Mouse (Mus musculus): Measurements from ENCODE around the gene Hagh. TPM values are rescaled to one million over a fixed set of nuclear protein-coding genes. Genes with fewer than 3 reads are reported as not detected.

Gene Hagh
- polyA plus RNA-seq, 1 experiment: 636 TPM

- peak overlapping the region; percentile 87 for H3K4me3 ChIP-seq (ENCODE audit: insufficient read depth, low read depth, low read length)
- H3K27me3 ChIP-seq (replicated peaks; ENCODE audit: control insufficient read depth, insufficient read depth, low read length): no peaks in the 10 kb centered on the region
- H3K27ac ChIP-seq (ENCODE audit: insufficient read depth, low read depth, low read length): peak overlapping the region; percentile 79
- 2% methylated on average over 23 of the region's 23 CpGs for WGBS
- peaks cover 9% of the 10 kb centered on the region; the same call in 1 of the 2 replicates for H3K4me1 ChIP-seq (ENCODE audit: control insufficient read depth, insufficient read depth, low read length)
- TF ChIP-seq POLR2A (IDR thresholded peaks at IDR 0.05; ENCODE audit: low read depth, low read length) (no peak), CTCF (conservative IDR thresholded peaks at IDR 0.05; ENCODE audit: insufficient read depth, insufficient read length, low read depth, low read length) (no peak)
- no peak for DNase-seq
- H3K36me3 ChIP-seq (ENCODE audit: control insufficient read depth, insufficient read depth, low read length): no peaks in the 10 kb centered on the region; the same call in none of the 2 replicates
Measured at GRCm38 (mm10) chr17:24895571-24896240, 55.8 kb downstream of the Hagh start.

DNA sequence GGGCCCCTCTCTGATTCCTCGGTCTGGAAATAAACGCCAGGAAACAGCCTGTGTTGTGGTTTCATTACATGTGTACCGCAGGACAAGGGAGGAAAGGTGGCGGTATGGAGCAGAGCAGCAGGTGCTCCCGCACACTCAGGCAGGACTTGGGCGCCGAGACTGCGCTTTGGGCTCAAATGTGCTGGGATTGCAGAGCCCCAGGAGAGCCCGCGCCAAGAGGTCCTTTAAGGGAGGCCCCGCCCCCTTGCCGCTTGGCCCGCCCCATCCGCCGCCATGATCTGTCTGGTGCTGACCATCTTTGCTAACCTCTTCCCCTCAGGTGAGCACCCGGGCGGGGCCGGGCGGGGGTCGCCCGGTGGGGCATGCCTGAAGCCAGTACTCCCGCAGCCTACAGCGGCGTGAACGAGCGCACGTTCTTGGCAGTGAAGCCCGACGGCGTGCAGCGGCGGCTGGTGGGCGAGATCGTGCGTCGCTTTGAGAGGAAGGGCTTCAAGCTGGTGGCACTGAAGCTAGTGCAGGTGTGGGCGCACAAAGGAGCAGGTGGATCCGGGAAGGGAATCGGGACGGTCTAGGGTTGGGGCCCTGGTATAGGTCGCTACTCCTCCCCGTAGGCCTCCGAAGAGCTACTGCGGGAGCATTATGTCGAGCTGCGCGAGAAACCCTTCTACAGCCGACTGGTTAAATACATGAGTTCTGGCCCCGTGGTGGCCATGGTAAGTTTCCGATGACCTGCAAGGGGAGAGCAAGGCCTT lies 56.5 kb downstream of the Hagh start, which contains the start of gene Nme3:
Nme3 (plus strand) TSS at position 260 of the 752 bp plus-strand sequence.
- no peaks in the 10 kb centered on the region for H3K27me3 ChIP-seq (replicated peaks; ENCODE audit: control insufficient read depth, insufficient read depth, low read length)
- 0 out of 2 replicates have a peak, but pooled peaks have one; percentile 21 for TF ChIP-seq CTCF (conservative IDR thresholded peaks at IDR 0.05; ENCODE audit: insufficient read depth, insufficient read length, low read depth, low read length)
- peak; percentile 27 for TF ChIP-seq POLR2A (IDR thresholded peaks at IDR 0.05; ENCODE audit: low read depth, low read length)
- WGBS: 1% methylated on average over 47 of the region's 50 CpGs
- peak; percentile 91 for DNase-seq
- peaks cover 2% of the 10 kb centered on the region; the same call in 1 of the 2 replicates for H3K36me3 ChIP-seq (ENCODE audit: control insufficient read depth, insufficient read depth, low read length)
- peak within 1 kb of the TSS; percentile 87 for H3K4me3 ChIP-seq (ENCODE audit: insufficient read depth, low read depth, low read length)
- peaks cover 9% of the 10 kb centered on the region; the same call in 1 of the 2 replicates for H3K4me1 ChIP-seq (ENCODE audit: control insufficient read depth, insufficient read depth, low read length)
- H3K27ac ChIP-seq (ENCODE audit: insufficient read depth, low read depth, low read length): peak within 1 kb of the TSS; percentile 79

GRCm38 (mm10) chr17:24896993-24897269 lies 57.0 kb downstream of the Hagh start:
- Histone ChIP-seq H3K27ac (ENCODE audit: insufficient read depth, low read depth, low read length) (peak overlapping the region; percentile 30), H3K36me3 (ENCODE audit: control insufficient read depth, insufficient read depth, low read length) (0 out of 2 replicates have a peak, but pooled peaks cover 2% of the 10 kb centered on the region), H3K4me1 (ENCODE audit: control insufficient read depth, insufficient read depth, low read length) (peaks cover 9% of the 10 kb centered on the region; the same call in 1 of the 2 replicates), H3K4me3 (ENCODE audit: insufficient read depth, low read depth, low read length) (peak overlapping the region; percentile 87), H3K27me3 (replicated peaks; ENCODE audit: control insufficient read depth, insufficient read depth, low read length) (no peaks in the 10 kb centered on the region)
- DNase-seq: no peak
- no peak for TF ChIP-seq CTCF (conservative IDR thresholded peaks at IDR 0.05; ENCODE audit: insufficient read depth, insufficient read length, low read depth, low read length)
- no peak for TF ChIP-seq POLR2A (IDR thresholded peaks at IDR 0.05; ENCODE audit: low read depth, low read length)
- WGBS: 17% methylated on average over 11 of the region's 11 CpGs

- DNase-seq: no peak
- no peak for TF ChIP-seq CTCF (conservative IDR thresholded peaks at IDR 0.05; ENCODE audit: insufficient read depth, insufficient read length, low read depth, low read length)
- no peak for TF ChIP-seq POLR2A (IDR thresholded peaks at IDR 0.05; ENCODE audit: low read depth, low read length)
- no peak overlapping the region for H3K27ac ChIP-seq (ENCODE audit: insufficient read depth, low read depth, low read length)
- H3K4me3 ChIP-seq (ENCODE audit: insufficient read depth, low read depth, low read length): no peak overlapping the region
- H3K4me1 ChIP-seq (ENCODE audit: control insufficient read depth, insufficient read depth, low read length): peaks cover 9% of the 10 kb centered on the region; the same call in 1 of the 2 replicates
- no peaks in the 10 kb centered on the region for H3K27me3 ChIP-seq (replicated peaks; ENCODE audit: control insufficient read depth, insufficient read depth, low read length)
- H3K36me3 ChIP-seq (ENCODE audit: control insufficient read depth, insufficient read depth, low read length): peaks cover 2% of the 10 kb centered on the region; the same call in 1 of the 2 replicates
- WGBS: 77% methylated on average over 4 of the region's 4 CpGs
Measured at GRCm38 (mm10) chr17:24897600-24897999, 57.7 kb downstream of the Hagh start.

DNA sequence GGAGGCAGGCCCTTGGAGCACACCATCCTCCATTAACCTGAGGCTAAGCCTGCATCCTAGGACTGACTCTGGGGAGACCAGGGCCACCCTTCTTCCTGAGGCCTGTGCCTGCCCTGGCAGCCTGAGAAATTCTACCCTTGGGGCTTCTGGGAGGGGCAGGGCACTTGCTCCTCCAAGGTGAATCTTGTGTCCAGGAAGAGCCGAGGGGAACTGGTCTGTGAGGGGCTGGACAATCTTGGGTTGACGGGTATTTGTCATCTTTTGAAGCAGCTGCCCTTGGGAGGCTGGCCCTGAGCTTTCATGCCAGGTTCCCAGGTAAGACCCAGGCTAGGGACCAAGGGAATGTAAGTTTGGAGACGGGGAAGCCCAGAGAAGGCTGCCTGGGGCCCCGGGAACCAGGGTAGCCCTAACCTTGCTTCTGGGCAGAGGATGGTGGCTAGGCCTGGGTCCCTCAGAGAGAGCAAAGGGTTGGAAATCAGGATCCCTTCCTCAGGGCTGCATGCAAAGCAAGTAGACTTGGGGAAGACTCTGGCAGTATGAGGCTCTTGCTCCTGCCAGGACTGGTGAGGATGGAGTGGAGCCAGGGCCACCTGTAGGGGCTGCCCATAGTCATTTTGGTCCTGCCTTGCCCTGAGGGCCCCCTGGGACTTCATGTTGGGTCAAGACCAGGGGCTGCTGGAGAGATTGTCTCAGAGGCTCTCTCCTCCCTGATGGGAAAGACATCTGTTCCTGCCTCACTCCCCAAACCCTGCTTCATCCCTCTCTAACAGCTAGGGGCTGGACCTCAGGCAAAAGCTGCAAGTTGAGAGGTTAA lies 58.3 kb downstream of the Hagh start:
- TF ChIP-seq POLR2A (IDR thresholded peaks at IDR 0.05; ENCODE audit: low read depth, low read length) (no peak), CTCF (conservative IDR thresholded peaks at IDR 0.05; ENCODE audit: insufficient read depth, insufficient read length, low read depth, low read length) (no peak)
- no peak for DNase-seq
- Histone ChIP-seq H3K4me3 (ENCODE audit: insufficient read depth, low read depth, low read length) (no peak overlapping the region), H3K27ac (ENCODE audit: insufficient read depth, low read depth, low read length) (no peak overlapping the region), H3K36me3 (ENCODE audit: control insufficient read depth, insufficient read depth, low read length) (peaks cover 2% of the 10 kb centered on the region; the same call in 1 of the 2 replicates), H3K27me3 (replicated peaks; ENCODE audit: control insufficient read depth, insufficient read depth, low read length) (no peaks in the 10 kb centered on the region), H3K4me1 (ENCODE audit: control insufficient read depth, insufficient read depth, low read length) (peaks cover 9% of the 10 kb centered on the region; the same call in 1 of the 2 replicates)
- 74% methylated on average over 4 of the region's 4 CpGs for WGBS

- Histone ChIP-seq H3K4me3 (ENCODE audit: insufficient read depth, low read depth, low read length) (no peak overlapping the region), H3K27me3 (replicated peaks; ENCODE audit: control insufficient read depth, insufficient read depth, low read length) (no peaks in the 10 kb centered on the region), H3K4me1 (ENCODE audit: control insufficient read depth, insufficient read depth, low read length) (peaks cover 7% of the 10 kb centered on the region; the same call in 1 of the 2 replicates), H3K36me3 (ENCODE audit: control insufficient read depth, insufficient read depth, low read length) (peaks cover 2% of the 10 kb centered on the region; the same call in 1 of the 2 replicates), H3K27ac (ENCODE audit: insufficient read depth, low read depth, low read length) (no peak overlapping the region)
- 69% methylated on average over 5 of the region's 5 CpGs for WGBS
- DNase-seq: no peak
- no peak for TF ChIP-seq POLR2A (IDR thresholded peaks at IDR 0.05; ENCODE audit: low read depth, low read length)
Measured at GRCm38 (mm10) chr17:24899153-24899552, 59.2 kb downstream of the Hagh start.

All from kidney, adult 2 months (tissue).